Mouse (Mus musculus): Measurements from ENCODE around the gene Fut9. TPM values are rescaled to one million over a fixed set of nuclear protein-coding genes. Genes with fewer than 3 reads are reported as not detected.

The Fut9 gene
- polyA plus RNA-seq, 1 experiment from 2014 or later: 18.3 TPM

- Histone ChIP-seq H3K36me3 (ENCODE audit: control insufficient read depth, insufficient read depth, low read length) (no peaks in the 10 kb centered on the region), H3K4me3 (ENCODE audit: low read depth, low read length) (no peak overlapping the region), H3K9ac (ENCODE audit: low read depth, low read length) (no peak overlapping the region), H3K27ac (ENCODE audit: low read length) (no peak overlapping the region), H3K9me3 (replicated peaks; ENCODE audit: control insufficient read depth, low read length, poor library complexity, severe bottlenecking) (no peaks in the 10 kb centered on the region), H3K4me1 (ENCODE audit: control insufficient read depth, insufficient read depth, low read length) (no peaks in the 10 kb centered on the region), H3K4me2 (ENCODE audit: low read length) (no peak overlapping the region), H3K27me3 (ENCODE audit: control insufficient read depth, insufficient read depth, low read depth, low read length) (no peaks in the 10 kb centered on the region)
- 95% methylated on average over 1 of the region's 1 CpGs for WGBS
- no peak for ATAC-seq
Observed at GRCm38 (mm10) chr4:25664196-25664595, 135.8 kb downstream of the Fut9 start.

GRCm38 (mm10) chr4:25661204-25661727 lies 138.8 kb downstream of the Fut9 start:
- Histone ChIP-seq H3K9me3 (replicated peaks; ENCODE audit: control insufficient read depth, low read length, poor library complexity, severe bottlenecking) (no peaks in the 10 kb centered on the region), H3K9ac (ENCODE audit: low read depth, low read length) (no peak overlapping the region), H3K4me1 (ENCODE audit: control insufficient read depth, insufficient read depth, low read length) (no peaks in the 10 kb centered on the region), H3K27ac (ENCODE audit: low read length) (no peak overlapping the region), H3K27me3 (ENCODE audit: control insufficient read depth, insufficient read depth, low read depth, low read length) (no peaks in the 10 kb centered on the region), H3K4me2 (ENCODE audit: low read length) (no peak overlapping the region), H3K4me3 (ENCODE audit: low read depth, low read length) (no peak overlapping the region), H3K36me3 (ENCODE audit: control insufficient read depth, insufficient read depth, low read length) (no peaks in the 10 kb centered on the region)
- WGBS: 80% methylated on average over 3 of the region's 3 CpGs
- no peak for ATAC-seq

- Histone ChIP-seq H3K4me1 (ENCODE audit: control insufficient read depth, insufficient read depth, low read length) (no peaks in the 10 kb centered on the region), H3K4me3 (ENCODE audit: low read depth, low read length) (no peak overlapping the region), H3K9me3 (replicated peaks; ENCODE audit: control insufficient read depth, low read length, poor library complexity, severe bottlenecking) (no peaks in the 10 kb centered on the region), H3K4me2 (ENCODE audit: low read length) (no peak overlapping the region), H3K27me3 (ENCODE audit: control insufficient read depth, insufficient read depth, low read depth, low read length) (no peaks in the 10 kb centered on the region), H3K27ac (ENCODE audit: low read length) (no peak overlapping the region), H3K9ac (ENCODE audit: low read depth, low read length) (no peak overlapping the region), H3K36me3 (ENCODE audit: control insufficient read depth, insufficient read depth, low read length) (no peaks in the 10 kb centered on the region)
- no peak for ATAC-seq
- WGBS: 92% methylated on average over 3 of the region's 3 CpGs
Observed at GRCm38 (mm10) chr4:25658792-25659191, 141.3 kb downstream of the Fut9 start.

- WGBS: 68% methylated on average over 3 of the region's 3 CpGs
- no peaks in the 10 kb centered on the region for H3K36me3 ChIP-seq (ENCODE audit: control insufficient read depth, insufficient read depth, low read length)
- H3K9ac ChIP-seq (ENCODE audit: low read depth, low read length): no peak overlapping the region
- ATAC-seq: no peak
- H3K4me2 ChIP-seq (ENCODE audit: low read length): no peak overlapping the region
- H3K27ac ChIP-seq (ENCODE audit: low read length): no peak overlapping the region
- H3K9me3 ChIP-seq (replicated peaks; ENCODE audit: control insufficient read depth, low read length, poor library complexity, severe bottlenecking): no peaks in the 10 kb centered on the region
- H3K4me3 ChIP-seq (ENCODE audit: low read depth, low read length): no peak overlapping the region
- H3K4me1 ChIP-seq (ENCODE audit: control insufficient read depth, insufficient read depth, low read length): no peaks in the 10 kb centered on the region
- no peaks in the 10 kb centered on the region for H3K27me3 ChIP-seq (ENCODE audit: control insufficient read depth, insufficient read depth, low read depth, low read length)
Observed at GRCm38 (mm10) chr4:25651902-25652301, 148.1 kb downstream of the Fut9 start.

- no peak overlapping the region for H3K4me3 ChIP-seq (ENCODE audit: low read depth, low read length)
- H3K27me3 ChIP-seq (ENCODE audit: control insufficient read depth, insufficient read depth, low read depth, low read length): no peaks in the 10 kb centered on the region
- WGBS: 89% methylated on average over 2 of the region's 2 CpGs
- no peak overlapping the region for H3K9ac ChIP-seq (ENCODE audit: low read depth, low read length)
- no peak overlapping the region for H3K4me2 ChIP-seq (ENCODE audit: low read length)
- H3K27ac ChIP-seq (ENCODE audit: low read length): no peak overlapping the region
- no peaks in the 10 kb centered on the region for H3K4me1 ChIP-seq (ENCODE audit: control insufficient read depth, insufficient read depth, low read length)
- H3K9me3 ChIP-seq (replicated peaks; ENCODE audit: control insufficient read depth, low read length, poor library complexity, severe bottlenecking): no peaks in the 10 kb centered on the region
- ATAC-seq: no peak
- no peaks in the 10 kb centered on the region for H3K36me3 ChIP-seq (ENCODE audit: control insufficient read depth, insufficient read depth, low read length)
Observed at GRCm38 (mm10) chr4:25648107-25648506, 151.9 kb downstream of the Fut9 start.

- no peak overlapping the region for H3K9ac ChIP-seq (ENCODE audit: low read depth, low read length)
- H3K4me3 ChIP-seq (ENCODE audit: low read depth, low read length): no peak overlapping the region
- H3K4me2 ChIP-seq (ENCODE audit: low read length): no peak overlapping the region
- H3K9me3 ChIP-seq (replicated peaks; ENCODE audit: control insufficient read depth, low read length, poor library complexity, severe bottlenecking): no peaks in the 10 kb centered on the region
- H3K4me1 ChIP-seq (ENCODE audit: control insufficient read depth, insufficient read depth, low read length): no peaks in the 10 kb centered on the region
- no peaks in the 10 kb centered on the region for H3K27me3 ChIP-seq (ENCODE audit: control insufficient read depth, insufficient read depth, low read depth, low read length)
- H3K36me3 ChIP-seq (ENCODE audit: control insufficient read depth, insufficient read depth, low read length): no peaks in the 10 kb centered on the region
- no peak overlapping the region for H3K27ac ChIP-seq (ENCODE audit: low read length)
- 86% methylated on average over 1 of the region's 1 CpGs for WGBS
- no peak for ATAC-seq
Observed at GRCm38 (mm10) chr4:25647593-25647992, 152.5 kb downstream of the Fut9 start.

GRCm38 (mm10) chr4:25645580-25645979 lies 154.5 kb downstream of the Fut9 start:
- no peak for ATAC-seq
- H3K9ac ChIP-seq (ENCODE audit: low read depth, low read length): no peak overlapping the region
- H3K4me2 ChIP-seq (ENCODE audit: low read length): no peak overlapping the region
- no peaks in the 10 kb centered on the region for H3K27me3 ChIP-seq (ENCODE audit: control insufficient read depth, insufficient read depth, low read depth, low read length)
- H3K4me1 ChIP-seq (ENCODE audit: control insufficient read depth, insufficient read depth, low read length): no peaks in the 10 kb centered on the region
- 96% methylated on average over 2 of the region's 2 CpGs for WGBS
- H3K9me3 ChIP-seq (replicated peaks; ENCODE audit: control insufficient read depth, low read length, poor library complexity, severe bottlenecking): no peaks in the 10 kb centered on the region
- H3K36me3 ChIP-seq (ENCODE audit: control insufficient read depth, insufficient read depth, low read length): no peaks in the 10 kb centered on the region
- no peak overlapping the region for H3K4me3 ChIP-seq (ENCODE audit: low read depth, low read length)
- no peak overlapping the region for H3K27ac ChIP-seq (ENCODE audit: low read length)

GRCm38 (mm10) chr4:25641993-25642392 lies 158.1 kb downstream of the Fut9 start:
- ATAC-seq: no peak
- Histone ChIP-seq H3K4me1 (ENCODE audit: control insufficient read depth, insufficient read depth, low read length) (no peaks in the 10 kb centered on the region), H3K9me3 (replicated peaks; ENCODE audit: control insufficient read depth, low read length, poor library complexity, severe bottlenecking) (no peaks in the 10 kb centered on the region), H3K4me2 (ENCODE audit: low read length) (no peak overlapping the region), H3K9ac (ENCODE audit: low read depth, low read length) (no peak overlapping the region), H3K27me3 (ENCODE audit: control insufficient read depth, insufficient read depth, low read depth, low read length) (no peaks in the 10 kb centered on the region), H3K4me3 (ENCODE audit: low read depth, low read length) (no peak overlapping the region), H3K36me3 (ENCODE audit: control insufficient read depth, insufficient read depth, low read length) (no peaks in the 10 kb centered on the region), H3K27ac (ENCODE audit: low read length) (no peak overlapping the region)
- WGBS: 85% methylated on average over 4 of the region's 4 CpGs

- Histone ChIP-seq H3K4me3 (ENCODE audit: low read depth, low read length) (no peak overlapping the region), H3K9ac (ENCODE audit: low read depth, low read length) (no peak overlapping the region), H3K9me3 (replicated peaks; ENCODE audit: control insufficient read depth, low read length, poor library complexity, severe bottlenecking) (no peaks in the 10 kb centered on the region), H3K4me1 (ENCODE audit: control insufficient read depth, insufficient read depth, low read length) (no peaks in the 10 kb centered on the region), H3K4me2 (ENCODE audit: low read length) (no peak overlapping the region), H3K27ac (ENCODE audit: low read length) (no peak overlapping the region), H3K27me3 (ENCODE audit: control insufficient read depth, insufficient read depth, low read depth, low read length) (no peaks in the 10 kb centered on the region), H3K36me3 (ENCODE audit: control insufficient read depth, insufficient read depth, low read length) (no peaks in the 10 kb centered on the region)
- no peak for ATAC-seq
- 94% methylated on average over 2 of the region's 2 CpGs for WGBS
Observed at GRCm38 (mm10) chr4:25633262-25633661, 166.8 kb downstream of the Fut9 start.
